Mouse (Mus musculus) cerebellum, adult 2 months (tissue): Measurements from ENCODE around the gene Ddx60. TPM values are rescaled to one million over a fixed set of nuclear protein-coding genes. Genes with fewer than 3 reads are reported as not detected.

Experiments
- DNase-seq, 2 experiments: peaks; one replicate each; pipeline ENCODE4 v3.0.0; 2021
- H3K27ac ChIP-seq: fragments of 200-500 bp; 2 replicates; pipeline ENCODE4 v1.5.1; 2012; ENCODE audit warnings: low read length, control low read depth, inconsistent platforms; ENCODE audit not compliant: insufficient read depth
- H3K27me3 ChIP-seq: fragments of 200-500 bp; 2 replicates; pipeline ENCODE4 v1.6.1; 2012; ENCODE audit warnings: inconsistent platforms, mild to moderate bottlenecking, low read length, moderate library complexity; ENCODE audit not compliant: control insufficient read depth, insufficient read depth
- H3K4me1 ChIP-seq: fragments of 200-500 bp; 2 replicates; pipeline ENCODE4 v1.6.1; 2011; ENCODE audit warnings: low read length; ENCODE audit not compliant: control insufficient read depth, insufficient read depth
- H3K4me3 ChIP-seq: fragments of 200-500 bp; replicated peaks from 2 replicates; pipeline ENCODE3; 2011; ENCODE audit warnings: mild to moderate bottlenecking, low read depth, low read length, control low read depth; ENCODE audit not compliant: insufficient read depth
- CTCF ChIP-seq: fragments of 200-500 bp; IDR thresholded peaks from 2 replicates; pipeline ENCODE4 v1.5.1; 2011; ENCODE audit warnings: low read depth, mild to moderate bottlenecking, control low read depth, low read length, moderate library complexity, borderline replicate concordance; ENCODE audit not compliant: insufficient read depth
- POLR2A ChIP-seq: fragments of 200-500 bp; IDR thresholded peaks from 2 replicates; pipeline ENCODE4 v1.6.1; 2011; ENCODE audit warnings: low read length, control low read depth, borderline replicate concordance; ENCODE audit not compliant: insufficient read depth
- WGBS: fragments of 180-500 bp; shearing (Covaris S2); methylation state at CpG from one replicate; pipeline ENCODE4 v1.1.7; 2018; 5-methylcytosine and 5-hydroxymethylcytosine counted together
- polyA plus RNA-seq: library from polyadenylated mRNA; depleted of rRNA; stranded (reverse); fragments of >200 nt; gene quantifications from 2 replicates; pipeline ENCODE4 v1.2.3, GENCODE M21; 2012

Ddx60 gene
- polyA plus RNA-seq, 1 experiment: 0.20 TPM

DNA sequence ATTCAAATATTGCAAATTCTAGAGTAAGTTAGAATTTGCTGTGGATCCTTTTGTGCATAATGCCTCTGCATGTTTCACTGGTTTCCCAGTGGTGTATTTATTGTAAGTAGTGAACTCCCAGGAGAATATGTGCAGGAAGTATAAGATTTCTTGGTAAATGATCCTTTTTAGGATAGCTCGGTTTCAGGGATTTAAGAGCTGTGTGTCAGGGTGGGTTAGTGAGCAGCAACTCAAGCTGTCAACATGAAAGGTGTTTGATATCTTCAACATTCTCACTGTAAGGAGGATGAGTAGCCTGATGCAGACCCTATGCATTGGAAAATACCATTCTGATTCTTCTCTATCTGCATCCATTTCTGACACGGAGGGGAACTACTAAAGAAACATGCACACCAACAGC lies 69.2 kb downstream of the Ddx60 start:
- TF ChIP-seq CTCF: no peak
- no peak for TF ChIP-seq POLR2A
- WGBS: 81% methylated on average over 2 of the region's 2 CpGs
- Histone ChIP-seq H3K4me3 (no peak overlapping the region), H3K27me3 (no peaks in the 10 kb centered on the region), H3K27ac (no peak overlapping the region), H3K4me1 (no peaks in the 10 kb centered on the region)
- no peak for DNase-seq

- H3K4me1 ChIP-seq: no peaks in the 10 kb centered on the region
Observed at GRCm38 (mm10) chr8:62014166-62014565, 86.3 kb downstream of the Ddx60 start.

DNA sequence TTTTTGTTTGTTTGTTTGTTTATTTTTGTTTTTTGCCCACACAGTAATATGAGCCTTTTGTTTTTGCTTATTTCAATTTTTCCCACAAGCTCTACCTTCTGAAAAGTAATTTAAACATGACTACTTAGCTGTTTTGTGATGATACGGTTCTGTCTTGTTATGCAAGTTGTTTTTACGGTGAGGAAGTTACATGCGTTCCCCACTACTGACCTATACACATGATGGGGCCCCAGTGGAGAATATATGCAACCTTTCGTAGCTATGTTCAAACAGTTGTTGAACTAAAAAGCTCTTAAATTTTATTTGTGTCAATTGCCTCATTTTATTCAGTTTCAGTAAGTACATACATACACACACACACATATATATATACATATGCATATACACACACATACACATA lies 86.7 kb downstream of the Ddx60 start:
- Histone ChIP-seq H3K4me3 (no peak overlapping the region), H3K27me3 (no peaks in the 10 kb centered on the region), H3K27ac (no peak overlapping the region), H3K4me1 (no peaks in the 10 kb centered on the region)
- 90% methylated on average over 4 of the region's 4 CpGs for WGBS
- no peak for TF ChIP-seq CTCF
- TF ChIP-seq POLR2A: no peak
- DNase-seq: no peak

More at GRCm38 (mm10) chr8:62014166-62014565, 86.3 kb downstream of the Ddx60 start:
- WGBS: 91% methylated on average over 4 of the region's 4 CpGs
- TF ChIP-seq CTCF (no peak), POLR2A (no peak)
- Histone ChIP-seq H3K4me3 (no peak overlapping the region), H3K27ac (no peak overlapping the region), H3K27me3 (no peaks in the 10 kb centered on the region)
- DNase-seq: no peak

DNA sequence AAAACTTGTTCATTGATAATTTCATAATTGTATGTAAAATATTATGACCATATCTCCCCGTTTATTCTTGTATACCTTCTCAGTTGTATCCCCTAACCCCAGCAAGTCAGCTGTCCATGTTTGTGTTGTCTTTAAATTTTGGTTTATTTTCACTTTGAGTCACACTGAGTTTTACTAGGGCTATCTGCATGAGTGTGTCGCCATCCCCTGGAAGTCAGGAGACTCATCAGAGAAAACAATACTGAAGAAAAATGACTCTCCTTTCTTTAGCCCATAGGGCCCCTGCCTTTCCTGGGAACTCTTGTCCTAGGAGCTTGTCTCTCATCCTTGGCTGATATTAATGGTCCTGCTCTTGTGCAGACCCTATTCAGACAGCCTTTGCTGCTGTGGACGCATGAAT lies 106.5 kb downstream of the Ddx60 start:
- DNase-seq: no peak
- Histone ChIP-seq H3K27ac (no peak overlapping the region), H3K4me1 (no peaks in the 10 kb centered on the region), H3K4me3 (no peak overlapping the region), H3K27me3 (no peaks in the 10 kb centered on the region)
- TF ChIP-seq CTCF (no peak), POLR2A (no peak)
- WGBS: 77% methylated on average over 3 of the region's 3 CpGs

- WGBS: 40% methylated on average over 2 of the region's 2 CpGs
- TF ChIP-seq CTCF (no peak), POLR2A (no peak)
- no peak overlapping the region for H3K4me3 ChIP-seq
- no peaks in the 10 kb centered on the region for H3K27me3 ChIP-seq
- no peak for DNase-seq
- no peaks in the 10 kb centered on the region for H3K4me1 ChIP-seq
- H3K27ac ChIP-seq: no peak overlapping the region
Observed at GRCm38 (mm10) chr8:62046809-62047208, 118.9 kb downstream of the Ddx60 start.

DNA sequence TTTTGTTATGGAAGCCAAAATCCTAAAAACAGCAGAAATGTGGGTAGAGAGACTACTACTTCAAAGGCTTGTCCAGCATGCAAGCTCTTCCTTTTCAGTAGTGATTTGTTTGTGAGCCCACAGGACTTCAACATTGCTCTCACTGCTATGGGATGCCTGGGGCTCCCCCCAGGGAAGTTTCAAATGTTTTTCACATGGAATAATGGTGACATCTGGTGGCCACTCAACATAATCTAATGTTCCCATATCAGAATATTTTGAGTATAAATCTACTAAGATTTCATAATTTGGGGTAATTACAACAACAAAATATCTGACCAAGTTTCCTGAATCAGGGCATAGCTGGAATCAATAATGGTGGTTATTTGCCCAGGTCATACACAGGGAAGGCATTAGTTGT lies 132.5 kb downstream of the Ddx60 start:
- no peak for TF ChIP-seq CTCF
- TF ChIP-seq POLR2A: no peak

GRCm38 (mm10) chr8:62068305-62068704 lies 140.4 kb downstream of the Ddx60 start:
- Histone ChIP-seq H3K27me3 (no peaks in the 10 kb centered on the region), H3K27ac (no peak overlapping the region), H3K4me1 (no peaks in the 10 kb centered on the region), H3K4me3 (no peak overlapping the region)
- TF ChIP-seq CTCF (no peak), POLR2A (no peak)
- DNase-seq: no peak

More for the DNA sequence above, 132.5 kb downstream of the Ddx60 start:
- H3K4me1 ChIP-seq: no peaks in the 10 kb centered on the region
- no peak overlapping the region for H3K4me3 ChIP-seq
- no peak overlapping the region for H3K27ac ChIP-seq
- no peak for DNase-seq
- H3K27me3 ChIP-seq: no peaks in the 10 kb centered on the region

GRCm38 (mm10) chr8:62080195-62080802 lies 152.4 kb downstream of the Ddx60 start:
- H3K4me1 ChIP-seq: no peaks in the 10 kb centered on the region
- peak in 1 of 2 experiments; percentile 14 for DNase-seq
- no peaks in the 10 kb centered on the region for H3K27me3 ChIP-seq
- H3K27ac ChIP-seq: no peak overlapping the region
- 0 out of 2 replicates have a peak, but pooled peaks have one; percentile 24 for TF ChIP-seq CTCF
- no peak for TF ChIP-seq POLR2A
- 52% methylated on average over 3 of the region's 3 CpGs for WGBS
- no peak overlapping the region for H3K4me3 ChIP-seq
